Mouse (Mus musculus) G1E (cell line): ENCODE data around the gene Avpr2. TPM values are rescaled to one million over a fixed set of nuclear protein-coding genes. Genes with fewer than 3 reads are reported as not detected.

Experiments used
- ATAC-seq: 2 replicates; pipeline ENCODE4 v1.8.0; 2016; ENCODE audit warnings: mild to moderate bottlenecking; ENCODE audit not compliant: insufficient number of reproducible peaks, poor library complexity, low FRiP score, severe bottlenecking; ENCODE audit errors: extremely low read depth
- DNase-seq: peaks from one replicate; pipeline ENCODE4 v3.0.0; 2012; ENCODE audit warnings: low spot score
- H3K27me3 ChIP-seq: 2 replicates; pipeline ENCODE4 v1.6.1; 2012; ENCODE audit warnings: mild to moderate bottlenecking, low read length, inconsistent platforms; ENCODE audit not compliant: insufficient read depth
- H3K36me3 ChIP-seq: replicated peaks from 2 replicates; pipeline ENCODE3; 2012; ENCODE audit warnings: mild to moderate bottlenecking, inconsistent platforms
- H3K4me1 ChIP-seq: 2 replicates; pipeline ENCODE4 v1.6.1; 2012; ENCODE audit warnings: low read depth, low read length, inconsistent platforms, mixed read lengths; ENCODE audit not compliant: insufficient read depth
- H3K4me3 ChIP-seq: 2 replicates; pipeline ENCODE4 v1.5.1; 2012; ENCODE audit warnings: low read depth, mild to moderate bottlenecking, inconsistent platforms, low read length, moderate library complexity, mixed read lengths
- H3K9me3 ChIP-seq: replicated peaks from 2 replicates; pipeline ENCODE4 v1.6.1; 2012; ENCODE audit warnings: inconsistent platforms
- CTCF ChIP-seq: IDR thresholded peaks from 2 replicates; pipeline ENCODE4 v1.5.1; 2012; ENCODE audit warnings: low read depth, low read length, inconsistent platforms, mixed read lengths
- GATA1 ChIP-seq: IDR thresholded peaks from 2 replicates; pipeline ENCODE4 v1.6.1; 2012; ENCODE audit warnings: borderline replicate concordance, low read length, inconsistent platforms, mixed read lengths
- GATA2 ChIP-seq: IDR thresholded peaks from 2 replicates; pipeline ENCODE4 v1.6.1; 2012; ENCODE audit warnings: low read depth, low read length, inconsistent platforms, borderline replicate concordance
- POLR2AphosphoS5 ChIP-seq: IDR thresholded peaks from 2 replicates; pipeline ENCODE4 v1.6.1; 2012; ENCODE audit warnings: low read depth, low read length, inconsistent platforms; ENCODE audit not compliant: insufficient replicate concordance
- TAL1 ChIP-seq: conservative IDR thresholded peaks from 2 replicates; pipeline ENCODE4 v1.6.1; 2012; ENCODE audit warnings: low read depth, low read length, inconsistent platforms, mixed read lengths
- polyA plus RNA-seq: library from polyadenylated mRNA; stranded (reverse); fragments of >175 nt; gene quantifications from 2 replicates; pipeline ENCODE4 v1.2.3, GENCODE M21; 2012
- total RNA-seq, 2 experiments: library from RNA; stranded (forward) in 1 of 2; stranded (reverse) in 1 of 2; fragments of 200-1000 nt in 1 of 2; fragments of >200 nt in 1 of 2; fragmentation: Nextera tagmentation in 1 of 2; gene quantifications; 2 replicates each; pipeline ENCODE4 v1.2.3; 2014 to 2017

Gene Avpr2
- total and polyA plus RNA-seq, 3 experiments = not detected

DNA sequence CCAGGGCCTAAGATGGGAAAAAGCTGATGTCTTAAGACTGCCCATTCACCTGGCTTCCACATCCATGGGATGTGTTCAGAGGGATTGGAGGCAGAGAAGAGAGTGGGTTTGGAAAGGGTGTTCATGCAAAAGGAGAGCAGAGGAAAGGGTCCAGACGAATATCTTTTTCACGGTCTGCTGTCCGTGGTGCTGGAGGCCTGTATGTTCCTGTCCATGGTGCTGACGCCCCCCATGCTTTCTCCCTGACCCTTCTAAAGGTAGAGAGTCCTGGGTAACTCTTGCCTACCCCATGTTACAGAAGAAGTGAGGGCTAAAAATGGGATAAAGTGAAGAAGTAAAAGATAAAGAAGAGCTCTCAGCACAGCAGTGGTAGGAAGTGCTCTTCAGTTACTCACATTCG, 22.6 kb upstream of the Avpr2 start:
- ATAC-seq = no peak

DNA sequence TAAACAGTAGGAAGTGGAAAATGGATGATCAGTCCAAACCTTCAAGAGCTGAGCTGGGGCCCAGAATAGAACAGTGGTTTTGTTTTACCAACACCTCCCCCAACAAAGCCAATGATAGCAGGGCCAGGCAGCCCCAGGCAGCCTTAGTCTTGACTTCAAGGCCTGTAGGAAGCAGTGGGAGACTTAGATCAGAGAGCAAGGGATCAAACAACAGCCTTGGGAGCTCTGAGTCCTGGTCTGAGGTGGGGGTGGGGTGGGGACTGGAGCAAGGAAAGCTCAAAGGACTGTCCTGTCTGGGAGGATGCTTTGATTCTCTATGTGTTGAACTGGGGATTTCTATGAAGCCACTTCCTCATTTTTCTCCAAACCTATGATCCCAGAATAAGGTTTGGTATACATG, 20.4 kb upstream of the Avpr2 start:
- Histone ChIP-seq H3K27me3 (no peaks in the 10 kb centered on the region), H3K36me3 (no peaks in the 10 kb centered on the region), H3K9me3 (no peaks in the 10 kb centered on the region), H3K4me1 (no peaks in the 10 kb centered on the region), H3K4me3 (no peak overlapping the region)
- no peak for TF ChIP-seq GATA2
- no peak for TF ChIP-seq CTCF
- no peak for TF ChIP-seq GATA1
- no peak for TF ChIP-seq POLR2AphosphoS5
- no peak for TF ChIP-seq TAL1
- DNase-seq (no peak), ATAC-seq (no peak)

More for the DNA sequence above, 22.6 kb upstream of the Avpr2 start:
- H3K4me1 ChIP-seq = no peaks in the 10 kb centered on the region
- H3K4me3 ChIP-seq = no peak overlapping the region
- TF ChIP-seq GATA1 = no peak
- no peak for TF ChIP-seq POLR2AphosphoS5
- no peak for TF ChIP-seq GATA2
- TF ChIP-seq TAL1 = no peak
- TF ChIP-seq CTCF = no peak
- H3K9me3 ChIP-seq = no peaks in the 10 kb centered on the region
- H3K36me3 ChIP-seq = no peaks in the 10 kb centered on the region
- H3K27me3 ChIP-seq = no peaks in the 10 kb centered on the region
- DNase-seq = peak; percentile 7

DNA sequence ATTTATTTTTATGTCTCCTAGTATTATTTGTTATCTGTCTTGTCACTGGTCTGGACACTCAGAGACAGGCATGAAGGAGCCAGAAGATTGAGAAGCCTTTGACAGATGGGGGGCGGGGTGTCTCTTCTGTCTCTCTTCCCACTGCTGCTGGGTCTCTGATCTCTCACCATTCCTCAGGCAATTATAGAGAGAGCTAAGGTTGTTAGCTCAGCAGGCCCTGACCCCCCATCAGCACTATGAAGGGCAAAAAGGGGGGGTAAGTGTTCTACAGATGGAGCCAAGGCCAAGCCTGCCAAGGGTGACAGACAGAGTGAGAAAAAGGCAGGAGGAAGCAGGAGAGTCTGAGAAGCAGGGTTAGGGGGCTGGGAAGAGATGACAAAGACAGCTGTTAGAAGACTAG, 19.9 kb upstream of the Avpr2 start:
- TF ChIP-seq GATA1 = no peak
- TF ChIP-seq GATA2 = no peak
- no peak for TF ChIP-seq CTCF
- TF ChIP-seq TAL1 = no peak
- TF ChIP-seq POLR2AphosphoS5 = no peak
- no peak overlapping the region for H3K4me3 ChIP-seq
- no peak for ATAC-seq

DNA sequence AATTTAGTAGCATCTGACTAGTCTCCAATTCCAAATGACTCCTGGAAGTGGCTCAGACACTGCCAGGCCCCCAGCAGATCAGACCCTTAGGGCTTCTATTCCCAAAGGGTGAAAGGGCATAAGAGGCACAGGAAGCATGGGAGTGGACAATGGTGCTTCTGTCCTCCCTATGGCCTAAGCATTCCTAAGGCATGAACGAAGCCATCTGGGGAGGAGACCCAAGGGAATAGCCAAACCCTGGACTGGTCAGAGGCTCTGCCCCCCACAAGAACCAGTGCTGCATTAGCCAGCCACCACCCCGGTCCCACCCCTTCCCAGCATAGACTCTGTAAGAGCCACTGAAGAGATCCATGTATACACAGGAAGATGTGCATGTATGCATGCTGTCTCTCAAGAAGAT, 16.0 kb upstream of the Avpr2 start:
- Histone ChIP-seq H3K4me1 (peaks cover 5% of the 10 kb centered on the region), H3K4me3 (no peak overlapping the region), H3K36me3 (no peaks in the 10 kb centered on the region), H3K27me3 (peaks cover 9% of the 10 kb centered on the region; the same call in 1 of the 2 replicates), H3K9me3 (no peaks in the 10 kb centered on the region)
- TF ChIP-seq GATA2 (no peak), GATA1 (no peak), TAL1 (no peak), CTCF (no peak), POLR2AphosphoS5 (no peak)
- DNase-seq (no peak), ATAC-seq (no peak)

More for the DNA sequence above, 19.9 kb upstream of the Avpr2 start:
- Histone ChIP-seq H3K36me3 (no peaks in the 10 kb centered on the region), H3K27me3 (no peaks in the 10 kb centered on the region), H3K4me1 (no peaks in the 10 kb centered on the region), H3K9me3 (no peaks in the 10 kb centered on the region)
- DNase-seq = no peak

DNA sequence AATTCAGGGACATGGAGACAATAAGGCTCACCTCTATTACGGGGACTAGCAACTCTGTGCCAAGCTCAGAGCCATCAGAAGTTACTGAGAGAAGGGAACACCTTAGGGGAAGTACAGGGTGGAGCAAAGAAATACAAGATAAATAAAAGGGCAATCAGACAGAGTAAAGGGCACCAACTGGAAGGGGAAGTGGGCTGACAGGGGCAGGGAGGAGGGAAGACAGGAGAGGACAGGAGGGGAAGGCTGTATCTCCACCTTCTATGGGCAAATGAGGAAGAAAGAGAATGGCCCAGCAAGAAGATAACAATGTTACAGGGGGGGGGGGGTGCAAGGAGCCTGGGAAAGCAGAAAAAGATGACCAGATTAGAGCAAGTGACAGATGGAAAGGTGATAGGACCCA, 14.9 kb upstream of the Avpr2 start:
- Histone ChIP-seq H3K27me3 (peaks cover 14% of the 10 kb centered on the region; the same call in 1 of the 2 replicates), H3K4me3 (no peak overlapping the region), H3K36me3 (no peaks in the 10 kb centered on the region), H3K9me3 (no peaks in the 10 kb centered on the region), H3K4me1 (peaks cover 5% of the 10 kb centered on the region)
- TF ChIP-seq POLR2AphosphoS5 (no peak), GATA2 (no peak), CTCF (no peak), GATA1 (no peak), TAL1 (no peak)
- ATAC-seq (no peak), DNase-seq (no peak)

DNA sequence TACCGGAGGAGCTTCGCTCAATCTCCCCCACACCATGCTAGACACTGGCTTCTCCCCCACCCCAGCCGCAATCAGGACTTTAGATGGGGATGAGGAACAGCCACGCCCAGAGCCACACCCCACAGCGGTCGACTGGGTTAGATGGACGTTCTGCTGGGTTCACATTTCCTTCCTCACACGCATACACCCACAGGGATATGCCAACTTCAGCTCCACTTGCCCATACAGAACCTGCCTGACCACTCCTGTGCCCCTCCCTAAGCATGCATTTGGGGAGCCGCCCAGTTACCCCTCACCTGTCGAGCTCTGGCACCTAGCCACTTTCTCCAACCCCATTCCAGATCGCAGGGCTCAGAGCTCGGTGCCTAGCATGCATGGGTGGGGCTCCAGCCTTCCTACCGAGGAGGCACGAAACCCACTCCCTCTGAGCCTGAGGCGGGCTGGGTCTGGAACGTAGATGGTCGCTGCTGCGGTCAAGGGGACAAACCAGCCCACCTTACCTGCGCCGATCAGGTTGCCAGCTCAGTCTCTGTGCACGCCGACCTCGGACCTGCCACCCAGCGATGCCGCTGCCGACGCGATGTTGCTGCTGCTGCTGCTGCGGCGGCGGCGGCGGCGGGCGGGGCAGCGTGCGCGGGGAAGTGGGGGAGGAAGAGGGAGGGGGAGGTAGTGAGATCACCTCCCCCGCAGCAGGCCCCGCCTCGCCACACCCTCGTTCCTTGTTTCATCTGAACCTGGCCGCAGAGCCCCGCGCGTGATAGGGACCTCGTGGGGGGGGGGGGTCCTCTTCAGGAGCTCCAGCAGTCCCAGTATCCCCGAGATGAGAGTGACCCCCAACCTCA, 11.5 kb upstream of the Avpr2 start:
- Histone ChIP-seq H3K4me3 (no peak overlapping the region; the same call in 1 of the 2 replicates), H3K36me3 (no peaks in the 10 kb centered on the region), H3K27me3 (peaks cover 14% of the 10 kb centered on the region; the same call in 1 of the 2 replicates), H3K4me1 (peaks cover 5% of the 10 kb centered on the region), H3K9me3 (no peaks in the 10 kb centered on the region)
- TF ChIP-seq GATA1 (no peak), GATA2 (no peak), TAL1 (no peak), CTCF (no peak), POLR2AphosphoS5 (no peak)
- ATAC-seq (no peak), DNase-seq (no peak)
